Mouse (Mus musculus) spleen, postnatal 14 days (tissue): ENCODE results near the gene Cx3cr1.

Experiments
- DNase-seq, 2 experiments: peaks; one replicate each; pipeline ENCODE4 v3.0.0; 2021 to 2022; ENCODE audit warnings: low spot score in 2 of 2

The Cx3cr1 gene

GRCm38 (mm10) chr9:119943326-119943725, 126.4 kb downstream of the Cx3cr1 start:
- no peak for DNase-seq

DNA sequence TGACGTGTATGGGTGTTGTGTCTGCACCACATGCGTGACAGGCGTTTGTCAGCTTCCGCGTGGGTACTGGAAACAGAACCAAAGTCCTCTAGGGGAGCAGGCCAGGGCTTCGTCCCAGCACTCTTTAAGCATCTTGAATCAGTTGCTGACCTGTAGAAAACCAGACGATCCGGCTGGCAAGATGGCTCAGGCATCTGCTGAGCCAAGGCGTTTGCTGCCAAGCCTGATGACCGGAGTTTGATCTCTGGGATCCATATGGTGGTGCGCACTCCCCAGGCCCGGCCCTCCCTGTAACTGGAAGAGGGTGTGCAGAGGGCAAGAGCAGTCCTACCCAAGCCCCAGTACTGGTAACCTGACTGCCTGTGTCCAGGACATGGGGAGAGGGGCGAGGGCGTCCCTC, 127.8 kb downstream of the Cx3cr1 start:
- DNase-seq = no peak

DNA sequence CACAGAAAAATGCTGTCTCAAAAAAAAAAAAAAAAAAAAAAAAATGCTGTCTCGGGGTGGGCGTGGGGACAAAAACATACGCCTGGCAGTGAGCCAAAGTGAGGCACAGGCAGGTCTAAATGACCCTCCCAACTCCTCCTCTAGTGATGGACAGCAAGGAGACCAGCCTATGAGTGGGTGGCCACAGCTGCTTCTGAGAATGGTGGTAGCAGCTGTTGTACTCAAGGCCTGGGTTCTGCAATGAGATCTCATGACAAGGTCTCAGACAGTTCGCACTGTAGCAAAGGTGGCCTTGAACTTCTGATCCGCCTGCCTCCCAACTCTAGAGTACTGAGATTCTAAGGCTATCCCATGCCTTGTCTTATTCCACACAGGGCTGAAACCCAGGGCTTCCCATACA, 128.3 kb downstream of the Cx3cr1 start:
- DNase-seq = no peak

DNA sequence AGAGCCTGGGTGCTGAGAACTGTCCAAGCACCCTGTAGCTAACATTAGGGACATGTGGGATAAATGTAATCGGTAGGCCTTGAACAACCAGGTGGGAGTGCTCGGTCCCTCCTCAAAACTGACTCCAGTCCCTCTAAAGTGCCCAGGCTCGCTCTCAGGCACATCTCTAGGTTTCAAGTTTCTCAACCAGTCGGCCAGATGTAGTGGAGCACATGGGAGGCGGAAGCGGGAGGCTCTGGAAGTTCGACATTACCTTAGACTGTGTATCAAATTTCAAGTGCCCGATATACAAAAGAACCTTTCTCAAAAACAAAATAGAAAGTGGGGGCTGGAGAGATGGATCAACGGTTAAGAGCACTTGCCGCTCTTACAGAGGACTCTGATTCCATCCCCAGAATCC, 130.0 kb downstream of the Cx3cr1 start:
- no peak for DNase-seq

- no peak for DNase-seq
These were observed 131.2 kb downstream of the Cx3cr1 start for GRCm38 (mm10) chr9:119938496-119938895.

DNA sequence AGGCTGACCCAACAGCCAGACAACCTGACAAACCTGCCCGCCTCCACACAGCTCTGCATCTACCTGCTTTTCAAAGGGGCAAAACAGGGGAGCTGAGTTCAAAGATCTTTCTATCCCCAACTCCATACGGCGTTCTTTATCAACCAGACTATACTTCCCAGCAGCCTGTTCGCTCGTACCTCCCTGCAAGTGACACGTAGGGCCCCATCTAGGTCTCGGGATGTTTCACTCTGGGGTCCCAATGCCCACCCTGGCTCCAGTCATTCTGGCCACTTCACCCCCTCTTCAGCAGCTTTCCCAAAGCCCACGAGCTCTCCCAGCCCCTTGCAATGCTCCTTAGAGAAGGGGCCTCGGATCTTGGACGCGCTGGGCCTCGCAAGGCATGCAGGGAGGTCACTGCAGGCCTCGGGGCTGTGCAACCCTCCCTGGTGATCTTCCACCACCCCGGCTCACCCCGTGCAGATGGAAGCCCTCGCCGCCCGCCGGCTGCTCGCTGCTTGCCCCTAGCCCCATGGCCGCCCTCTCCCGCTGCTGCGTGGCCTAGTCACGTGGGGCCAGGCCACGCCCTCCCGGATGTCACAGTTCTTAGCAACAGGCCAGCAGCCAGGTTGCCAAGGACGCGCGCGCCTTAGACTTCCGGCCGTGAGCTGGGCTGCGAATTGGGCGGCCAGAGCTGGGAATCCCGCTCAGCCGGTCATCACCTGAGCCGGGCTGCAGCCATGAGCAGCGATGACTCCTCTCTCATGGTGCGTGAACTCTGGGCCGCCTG, 132.5 kb downstream of the Cx3cr1 start, which contains the start of the genes Gorasp1 and Ttc21a:
Gene Gorasp1 (minus strand): TSS at position 561 of the 769 bp plus-strand sequence.
Gene Ttc21a (plus strand): TSS at position 602 of the 769 bp plus-strand sequence.
- DNase-seq = peak; percentile 71 to 85

DNA sequence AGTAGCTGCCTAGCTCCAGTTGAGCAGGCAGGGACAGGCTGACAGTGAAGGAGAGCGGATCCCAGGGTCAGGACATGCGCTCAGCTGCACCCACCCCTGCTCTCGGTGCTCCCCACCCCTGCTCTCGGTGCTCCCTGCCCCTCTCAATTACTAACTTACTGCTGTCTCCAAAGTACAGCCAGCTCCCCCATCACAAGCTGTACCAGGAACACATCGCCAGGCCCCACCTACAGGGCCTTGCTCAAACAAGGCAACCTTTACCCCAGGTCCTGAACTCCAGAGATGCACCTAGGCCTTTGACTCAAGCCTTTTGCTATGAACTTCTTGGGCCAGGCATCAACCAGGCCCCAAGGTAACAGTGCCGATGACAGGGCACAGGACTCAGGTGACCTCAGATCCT, 136.0 kb downstream of the Cx3cr1 start:
- DNase-seq = no peak

DNA sequence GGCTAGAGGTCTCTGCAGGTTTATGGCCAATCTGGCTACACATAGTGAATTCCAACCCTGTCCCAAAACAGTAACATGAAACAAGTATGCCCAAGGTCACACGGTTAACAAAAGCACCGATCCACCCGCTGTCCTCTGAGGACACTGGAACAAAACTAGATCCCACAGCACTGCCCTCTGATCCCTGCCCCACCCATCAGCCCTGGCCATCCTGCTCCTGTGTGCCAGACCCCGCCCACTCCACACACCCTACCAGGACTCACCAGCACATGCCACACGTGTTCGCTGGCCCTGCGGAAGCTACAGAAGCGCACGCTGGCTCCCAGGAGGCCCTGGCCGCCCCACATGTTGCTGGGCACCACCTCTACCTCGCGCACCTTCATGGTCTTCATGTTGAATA, 137.3 kb downstream of the Cx3cr1 start:
- no peak for DNase-seq

- no peak for DNase-seq
These were observed 143.2 kb downstream of the Cx3cr1 start for GRCm38 (mm10) chr9:119926497-119926896.

GRCm38 (mm10) chr9:119925729-119926128, 143.9 kb downstream of the Cx3cr1 start:
- DNase-seq = no peak

- DNase-seq = no peak
These were observed 144.5 kb downstream of the Cx3cr1 start for GRCm38 (mm10) chr9:119925120-119925657.

DNA sequence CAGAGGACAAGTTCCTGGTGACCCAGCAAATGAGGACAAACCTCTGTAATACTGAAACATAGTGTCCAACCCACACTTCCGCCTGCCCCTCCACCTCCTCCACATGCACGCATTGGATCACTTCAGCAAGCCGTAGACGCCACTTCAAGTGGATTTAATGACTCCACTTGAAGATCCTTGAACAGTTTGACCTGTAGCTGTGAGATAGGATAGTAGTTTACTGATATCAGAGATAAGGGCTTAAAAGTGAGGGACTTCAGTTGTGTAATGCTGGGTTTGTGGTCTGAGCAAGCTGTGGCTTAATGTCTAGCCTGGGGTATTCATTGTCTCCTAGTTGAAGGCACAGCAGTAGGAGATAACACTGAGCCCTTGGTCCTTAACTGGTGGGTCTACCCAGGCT, 146.2 kb downstream of the Cx3cr1 start:
- DNase-seq = no peak

- no peak for DNase-seq
These were observed 149.8 kb downstream of the Cx3cr1 start for GRCm38 (mm10) chr9:119919858-119920257.

DNA sequence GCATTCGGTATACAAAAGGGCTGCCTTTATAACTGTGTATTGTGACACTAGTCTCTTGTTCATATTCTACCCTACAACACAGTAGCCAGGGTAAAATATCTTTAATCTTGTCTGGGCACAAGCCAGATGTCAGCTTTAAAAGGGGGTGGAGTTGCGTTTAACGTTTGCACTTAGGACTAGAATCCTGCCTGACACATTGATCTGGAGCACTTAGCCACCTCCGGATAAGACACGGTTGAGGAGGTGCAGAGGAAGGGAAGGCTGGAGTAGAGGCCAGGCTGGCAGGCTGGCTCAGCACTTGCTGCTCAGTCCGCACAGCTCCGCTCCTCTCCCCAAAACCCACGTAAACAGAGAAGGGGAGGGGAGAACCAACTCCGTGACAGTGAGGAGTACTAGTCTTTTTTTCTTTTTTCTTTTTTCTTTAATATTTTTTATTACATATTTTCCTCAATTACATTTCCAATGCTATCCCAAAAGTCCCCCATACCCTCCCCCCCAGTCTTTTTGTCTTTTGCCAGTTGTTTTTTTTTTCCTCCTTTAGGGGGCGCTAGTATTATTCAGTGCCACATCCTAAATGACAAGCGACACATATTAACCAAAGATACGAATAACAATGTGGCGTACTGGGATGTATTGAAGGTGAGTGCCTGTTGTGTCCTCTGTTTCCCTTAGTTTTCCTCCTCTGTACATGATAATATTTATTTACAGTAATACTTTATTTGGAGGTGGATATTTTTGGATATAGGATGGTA, 156.4 kb downstream of the Cx3cr1 start:
- DNase-seq = no peak

DNA sequence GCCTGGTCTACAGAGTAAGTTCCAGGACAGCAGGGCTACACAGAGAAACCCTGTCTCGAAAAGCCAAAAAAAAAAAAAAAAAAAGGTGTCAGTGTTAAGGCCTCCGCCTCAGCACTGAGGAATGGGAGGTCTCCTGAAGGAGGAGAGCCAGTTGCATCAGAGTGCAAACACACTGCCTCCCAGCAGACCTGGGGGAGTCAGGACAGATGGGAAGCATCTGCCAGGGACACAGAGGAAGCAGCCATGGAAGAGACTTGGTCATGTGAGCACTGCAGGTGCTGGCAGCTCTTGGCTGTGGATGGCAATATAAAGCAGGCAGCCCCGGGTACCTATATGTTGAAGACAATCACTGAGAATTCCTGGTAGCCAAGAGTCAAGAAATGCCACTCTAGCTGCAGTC, 159.7 kb downstream of the Cx3cr1 start:
- DNase-seq = no peak

GRCm38 (mm10) chr9:119908708-119909107, 161.0 kb downstream of the Cx3cr1 start:
- no peak for DNase-seq

GRCm38 (mm10) chr9:119902410-119903151, 167.1 kb downstream of the Cx3cr1 start:
- DNase-seq = no peak

GRCm38 (mm10) chr9:119899446-119899845, 170.2 kb downstream of the Cx3cr1 start:
- no peak for DNase-seq

GRCm38 (mm10) chr9:119895040-119895721, 174.5 kb downstream of the Cx3cr1 start:
- peak; percentile 14 to 20 for DNase-seq

DNA sequence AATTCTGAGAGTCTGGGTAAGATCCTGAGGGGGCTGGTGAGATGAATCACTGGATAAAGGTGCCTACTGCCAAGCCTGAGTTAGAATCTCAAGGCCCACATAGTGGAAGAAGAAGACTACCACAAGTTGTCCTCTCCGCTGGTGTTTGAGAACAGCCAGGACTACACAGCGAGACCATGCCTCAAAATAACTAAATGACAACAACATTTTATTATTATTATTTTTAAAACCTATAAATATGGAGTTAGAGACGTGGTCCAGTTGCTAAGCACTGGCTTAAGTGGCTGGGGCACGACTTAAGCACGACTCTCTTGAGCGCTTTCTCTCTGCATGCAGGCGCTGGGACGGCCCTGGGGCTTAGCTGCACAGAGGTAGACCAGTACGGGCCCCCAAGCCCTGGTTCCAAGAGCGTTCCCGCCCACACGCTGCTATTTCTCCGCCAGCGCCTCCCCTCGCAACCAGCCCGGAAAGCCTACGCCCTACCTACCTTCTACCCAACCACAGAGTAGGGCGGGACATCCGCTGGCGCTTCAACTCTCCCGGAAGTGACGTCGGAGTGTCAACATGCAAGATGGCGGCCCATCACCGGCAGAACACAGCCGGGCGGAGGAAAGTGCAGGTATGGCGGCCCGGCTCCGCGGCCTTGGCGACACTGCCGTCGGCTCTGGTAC, 175.2 kb downstream of the Cx3cr1 start, which contains the start of gene Wdr48:
Gene Wdr48 (plus strand): TSS at position 540 of the 671 bp plus-strand sequence.
- peak; percentile 87 to 94 for DNase-seq

GRCm38 (mm10) chr9:119893881-119894280, 175.8 kb downstream of the Cx3cr1 start:
- no peak for DNase-seq
